Mouse (Mus musculus) heart, embryonic 12.5 days (tissue): ENCODE results near the gene Ykt6. TPM values are rescaled to one million over a fixed set of nuclear protein-coding genes. Genes with fewer than 3 reads are reported as not detected.
A peak's percentile ranks its signal among the peaks of the same experiment; 100 is the strongest.

ENCODE experiments used
- ATAC-seq: fragments of 200-750 bp; cut with Nextera tagmentation; 2 replicates; pipeline ENCODE4 v1.8.0; 2017; ENCODE audit warnings: moderate TSS enrichment, moderate library complexity; ENCODE audit not compliant: insufficient number of reproducible peaks, low FRiP score
- H3K27ac ChIP-seq: fragments of 300-500 bp; sonication (generic); 2 replicates; pipeline ENCODE4 v1.5.1; 2016; ENCODE audit warnings: mild to moderate bottlenecking, moderate library complexity; ENCODE audit not compliant: poor library complexity, severe bottlenecking
- H3K27me3 ChIP-seq: fragments of 300-500 bp; sonication (generic); replicated peaks from 2 replicates; pipeline ENCODE4 v1.6.1; 2016; ENCODE audit warnings: mild to moderate bottlenecking, moderate library complexity
- H3K36me3 ChIP-seq: fragments of 300-500 bp; sonication (generic); 2 replicates; pipeline ENCODE4 v1.6.1; 2016; ENCODE audit warnings: mild to moderate bottlenecking, moderate library complexity
- H3K4me1 ChIP-seq: fragments of 300-500 bp; sonication (generic); replicated peaks from 2 replicates; pipeline ENCODE4 v1.6.1; 2016; ENCODE audit warnings: mild to moderate bottlenecking
- H3K4me2 ChIP-seq: fragments of 300-500 bp; sonication (generic); 2 replicates; pipeline ENCODE4 v1.6.1; 2016; ENCODE audit warnings: mild to moderate bottlenecking, moderate library complexity
- H3K4me3 ChIP-seq: fragments of 300-500 bp; sonication (generic); 2 replicates; pipeline ENCODE4 v1.5.1; 2016; ENCODE audit warnings: mild to moderate bottlenecking
- H3K9ac ChIP-seq: fragments of 300-500 bp; sonication (generic); 2 replicates; pipeline ENCODE4 v1.6.1; 2016; ENCODE audit warnings: mild to moderate bottlenecking, moderate library complexity
- H3K9me3 ChIP-seq: fragments of 300-500 bp; sonication (generic); replicated peaks from 2 replicates; pipeline ENCODE4 v1.6.1; 2016; ENCODE audit warnings: mild to moderate bottlenecking, moderate library complexity
- WGBS: fragments of 180-500 bp; shearing (Covaris S2); methylation state at CpG from one replicate; pipeline ENCODE4 v1.1.7; 2016; 5-methylcytosine and 5-hydroxymethylcytosine counted together
- polyA plus RNA-seq: library from polyadenylated mRNA; unstranded; fragments of >200 nt; fragmentation: Nextera tagmentation; extraction: Ambion mirVana; gene quantifications from 2 replicates; pipeline ENCODE4 v1.2.1, GENCODE M21; 2016

Ykt6 gene
- 41.6 and 42.0 TPM in 2 replicates for polyA plus RNA-seq

GRCm38 (mm10) chr11:5955546-5956276 is at the start of gene Ykt6:
Gene Ykt6, plus strand, starts transcription at chr11:5955693.
- Histone ChIP-seq H3K4me3 (peak within 1 kb of the TSS; percentile 88), H3K4me1 (peaks cover 38% of the 10 kb centered on the region), H3K27ac (peak within 1 kb of the TSS; percentile 91), H3K4me2 (peak within 1 kb of the TSS; percentile 79), H3K9ac (peak within 1 kb of the TSS; percentile 94), H3K27me3 (no peaks in the 10 kb centered on the region), H3K9me3 (no peaks in the 10 kb centered on the region), H3K36me3 (peaks cover 20% of the 10 kb centered on the region)
- ATAC-seq: peak; percentile 94
- under 1% methylated on average over 71 of the region's 71 CpGs for WGBS

- Histone ChIP-seq H3K36me3 (no peaks in the 10 kb centered on the region), H3K9ac (no peak overlapping the region), H3K4me2 (no peak overlapping the region), H3K4me1 (peaks cover 17% of the 10 kb centered on the region), H3K4me3 (no peak overlapping the region), H3K27me3 (peaks cover 14% of the 10 kb centered on the region), H3K9me3 (no peaks in the 10 kb centered on the region), H3K27ac (no peak overlapping the region)
- WGBS: 81% methylated on average over 10 of the region's 10 CpGs
- no peak for ATAC-seq
Observed at GRCm38 (mm10) chr11:5905778-5906518, 49.5 kb upstream of the Ykt6 start.

- Histone ChIP-seq H3K36me3 (no peaks in the 10 kb centered on the region), H3K9ac (no peak overlapping the region), H3K4me3 (no peak overlapping the region), H3K27ac (no peak overlapping the region), H3K9me3 (no peaks in the 10 kb centered on the region), H3K4me2 (no peak overlapping the region), H3K27me3 (peaks cover 11% of the 10 kb centered on the region), H3K4me1 (peaks cover 6% of the 10 kb centered on the region)
- ATAC-seq: no peak
- WGBS: 59% methylated on average over 5 of the region's 5 CpGs
Observed at GRCm38 (mm10) chr11:5907096-5907495, 48.4 kb upstream of the Ykt6 start.

- Histone ChIP-seq H3K4me1 (no peaks in the 10 kb centered on the region; the same call in 1 of the 2 replicates), H3K4me2 (no peak overlapping the region), H3K9me3 (no peaks in the 10 kb centered on the region), H3K36me3 (no peaks in the 10 kb centered on the region), H3K4me3 (no peak overlapping the region), H3K27me3 (0 out of 2 replicates have a peak, but pooled peaks cover 3% of the 10 kb centered on the region), H3K9ac (no peak overlapping the region), H3K27ac (no peak overlapping the region)
- WGBS: 73% methylated on average over 4 of the region's 4 CpGs
- ATAC-seq: no peak
Observed at GRCm38 (mm10) chr11:5908642-5909041, 46.9 kb upstream of the Ykt6 start.

- Histone ChIP-seq H3K9me3 (no peaks in the 10 kb centered on the region), H3K4me3 (no peak overlapping the region), H3K36me3 (no peaks in the 10 kb centered on the region), H3K9ac (no peak overlapping the region), H3K4me1 (peaks cover 8% of the 10 kb centered on the region), H3K27ac (no peak overlapping the region), H3K4me2 (no peak overlapping the region), H3K27me3 (no peaks in the 10 kb centered on the region)
- ATAC-seq: no peak
- WGBS: 21% methylated on average over 5 of the region's 5 CpGs
Observed at GRCm38 (mm10) chr11:5912635-5913034, 42.9 kb upstream of the Ykt6 start.

GRCm38 (mm10) chr11:5913256-5913655 is 42.2 kb upstream of the Ykt6 start:
- no peak overlapping the region for H3K4me3 ChIP-seq
- 0 out of 2 replicates have a peak, but pooled peaks have one; percentile 9 for ATAC-seq
- no peak overlapping the region for H3K9ac ChIP-seq
- peaks cover 12% of the 10 kb centered on the region for H3K4me1 ChIP-seq
- H3K36me3 ChIP-seq: no peaks in the 10 kb centered on the region
- 58% methylated on average over 8 of the region's 8 CpGs for WGBS
- H3K27me3 ChIP-seq: no peaks in the 10 kb centered on the region
- H3K4me2 ChIP-seq: no peak overlapping the region
- H3K27ac ChIP-seq: no peak overlapping the region
- H3K9me3 ChIP-seq: no peaks in the 10 kb centered on the region

- 74% methylated on average over 4 of the region's 4 CpGs for WGBS
- peaks cover 12% of the 10 kb centered on the region for H3K4me1 ChIP-seq
- no peak overlapping the region for H3K9ac ChIP-seq
- no peaks in the 10 kb centered on the region for H3K27me3 ChIP-seq
- no peak overlapping the region for H3K4me3 ChIP-seq
- H3K4me2 ChIP-seq: no peak overlapping the region
- H3K36me3 ChIP-seq: no peaks in the 10 kb centered on the region
- no peaks in the 10 kb centered on the region for H3K9me3 ChIP-seq
- ATAC-seq: no peak
- no peak overlapping the region for H3K27ac ChIP-seq
Observed at GRCm38 (mm10) chr11:5913936-5914335, 41.6 kb upstream of the Ykt6 start.

GRCm38 (mm10) chr11:5914940-5915339 is 40.6 kb upstream of the Ykt6 start:
- H3K4me3 ChIP-seq: no peak overlapping the region
- H3K9ac ChIP-seq: no peak overlapping the region; the same call in 1 of the 2 replicates
- no peaks in the 10 kb centered on the region for H3K27me3 ChIP-seq
- 44% methylated on average over 5 of the region's 5 CpGs for WGBS
- H3K4me1 ChIP-seq: peaks cover 12% of the 10 kb centered on the region
- H3K36me3 ChIP-seq: no peaks in the 10 kb centered on the region
- H3K4me2 ChIP-seq: no peak overlapping the region
- no peak overlapping the region for H3K27ac ChIP-seq
- H3K9me3 ChIP-seq: no peaks in the 10 kb centered on the region
- no peak for ATAC-seq

GRCm38 (mm10) chr11:5915429-5916177 is 39.9 kb upstream of the Ykt6 start:
- Histone ChIP-seq H3K9me3 (no peaks in the 10 kb centered on the region), H3K27me3 (no peaks in the 10 kb centered on the region), H3K36me3 (no peaks in the 10 kb centered on the region), H3K4me2 (no peak overlapping the region), H3K4me3 (no peak overlapping the region), H3K27ac (no peak overlapping the region), H3K9ac (no peak overlapping the region), H3K4me1 (peaks cover 16% of the 10 kb centered on the region)
- ATAC-seq: no peak
- 67% methylated on average over 5 of the region's 5 CpGs for WGBS

GRCm38 (mm10) chr11:5916178-5916548 is 39.3 kb upstream of the Ykt6 start:
- H3K4me2 ChIP-seq: no peak overlapping the region
- peaks cover 16% of the 10 kb centered on the region for H3K4me1 ChIP-seq
- no peak overlapping the region for H3K4me3 ChIP-seq
- no peaks in the 10 kb centered on the region for H3K9me3 ChIP-seq
- no peak for ATAC-seq
- no peak overlapping the region for H3K27ac ChIP-seq
- no peaks in the 10 kb centered on the region for H3K36me3 ChIP-seq
- no peak overlapping the region for H3K9ac ChIP-seq
- no peaks in the 10 kb centered on the region for H3K27me3 ChIP-seq
- 62% methylated on average over 8 of the region's 8 CpGs for WGBS

GRCm38 (mm10) chr11:5918111-5918510 is 37.4 kb upstream of the Ykt6 start:
- ATAC-seq: no peak
- no peak overlapping the region for H3K27ac ChIP-seq
- WGBS: 72% methylated on average over 2 of the region's 2 CpGs
- no peaks in the 10 kb centered on the region for H3K9me3 ChIP-seq
- no peak overlapping the region for H3K4me3 ChIP-seq
- peaks cover 16% of the 10 kb centered on the region for H3K4me1 ChIP-seq
- no peak overlapping the region for H3K4me2 ChIP-seq
- H3K9ac ChIP-seq: no peak overlapping the region
- no peaks in the 10 kb centered on the region for H3K36me3 ChIP-seq
- no peaks in the 10 kb centered on the region for H3K27me3 ChIP-seq
